Mouse (Mus musculus) kidney, embryonic 15.5 days (tissue): ENCODE data around the gene Ambp. TPM values are rescaled to one million over a fixed set of nuclear protein-coding genes. Genes with fewer than 3 reads are reported as not detected.

ENCODE experiments used
- ATAC-seq: fragments of 200-750 bp; cut with Nextera tagmentation; replicated peaks from 2 replicates; pipeline ENCODE4 v1.8.0; 2017; ENCODE audit warnings: moderate TSS enrichment; ENCODE audit not compliant: low FRiP score
- H3K27ac ChIP-seq: fragments of 300-500 bp; sonication (generic); 2 replicates; pipeline ENCODE4 v1.5.1; 2015; ENCODE audit warnings: mild to moderate bottlenecking, inconsistent platforms
- H3K27me3 ChIP-seq: fragments of 300-500 bp; sonication (generic); 2 replicates; pipeline ENCODE4 v1.6.1; 2015; ENCODE audit warnings: inconsistent platforms
- H3K36me3 ChIP-seq: fragments of 300-500 bp; sonication (generic); 2 replicates; pipeline ENCODE4 v1.6.1; 2015; ENCODE audit warnings: inconsistent platforms
- H3K4me1 ChIP-seq: fragments of 300-500 bp; sonication (generic); 2 replicates; pipeline ENCODE4 v1.6.1; 2015; ENCODE audit warnings: inconsistent platforms
- H3K4me2 ChIP-seq: fragments of 300-500 bp; sonication (generic); 2 replicates; pipeline ENCODE4 v1.6.1; 2015; ENCODE audit warnings: moderate library complexity, mild to moderate bottlenecking, inconsistent platforms
- H3K4me3 ChIP-seq: fragments of 300-500 bp; sonication (generic); replicated peaks from 2 replicates; pipeline ENCODE4 v1.5.1; 2015; ENCODE audit warnings: mild to moderate bottlenecking, inconsistent platforms
- H3K9ac ChIP-seq: fragments of 300-500 bp; sonication (generic); 2 replicates; pipeline ENCODE4 v1.6.1; 2015; ENCODE audit warnings: mild to moderate bottlenecking, inconsistent platforms
- H3K9me3 ChIP-seq: fragments of 300-500 bp; sonication (generic); replicated peaks from 2 replicates; pipeline ENCODE4 v1.6.1; 2016; ENCODE audit warnings: inconsistent platforms
- WGBS: fragments of 180-500 bp; shearing (Covaris S2); methylation state at CpG from one replicate; pipeline ENCODE4 v1.1.7; 2015; ENCODE audit warnings: mixed read lengths; 5-methylcytosine and 5-hydroxymethylcytosine counted together
- polyA plus RNA-seq: library from polyadenylated mRNA; unstranded; fragments of >200 nt; fragmentation: Nextera tagmentation; extraction: Ambion mirVana; gene quantifications from 2 replicates; pipeline ENCODE4 v1.2.1, GENCODE M21; 2015

Ambp gene
- polyA plus RNA-seq, 1 experiment from 2014 or later: 19.0 TPM

GRCm38 (mm10) chr4:63165636-63166035 lies 11.0 kb upstream of the Ambp start:
- no peak overlapping the region for H3K4me3 ChIP-seq
- 0 out of 2 replicates have a peak overlapping the region, but pooled peaks have one; percentile 11 for H3K27ac ChIP-seq
- no peak overlapping the region for H3K9ac ChIP-seq
- H3K4me1 ChIP-seq: peaks cover 23% of the 10 kb centered on the region
- peaks cover 14% of the 10 kb centered on the region; the same call in 1 of the 2 replicates for H3K36me3 ChIP-seq
- H3K27me3 ChIP-seq: no peaks in the 10 kb centered on the region
- WGBS: 73% methylated on average over 4 of the region's 4 CpGs
- 0 out of 2 replicates have a peak, but pooled peaks have one; percentile 33 for ATAC-seq
- H3K9me3 ChIP-seq: no peaks in the 10 kb centered on the region
- H3K4me2 ChIP-seq: no peak overlapping the region

DNA sequence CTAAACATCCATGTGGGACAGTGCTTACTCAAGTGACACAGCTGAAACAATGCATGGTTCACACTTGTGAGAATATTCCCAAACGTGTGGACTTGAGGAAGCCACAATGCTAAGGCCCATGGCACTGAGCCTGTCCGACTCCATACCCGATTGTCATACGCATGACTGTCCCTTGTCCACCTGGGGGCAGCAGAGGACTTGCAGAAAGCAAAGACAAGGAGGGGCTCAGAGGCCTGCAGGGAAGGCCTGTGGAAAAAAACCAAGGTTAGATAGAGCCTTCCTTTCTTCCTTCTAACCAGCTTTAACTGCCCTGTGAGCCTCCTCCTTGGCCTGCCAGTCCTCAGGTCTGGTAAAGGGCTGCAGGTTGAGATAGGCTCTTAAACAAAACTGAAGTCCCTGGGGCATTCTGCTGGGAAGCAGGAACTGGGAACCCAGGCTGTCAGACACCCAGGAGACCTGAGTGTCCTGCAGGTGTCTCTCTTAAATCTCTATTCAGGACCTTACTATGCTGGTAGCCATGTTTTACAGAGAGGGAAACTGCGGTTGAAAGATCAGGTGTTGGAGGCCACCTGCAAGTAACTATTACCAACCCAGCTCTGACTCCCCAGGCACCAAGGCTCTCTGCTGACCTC lies 4.5 kb upstream of the Ambp start:
- no peaks in the 10 kb centered on the region for H3K9me3 ChIP-seq
- H3K4me2 ChIP-seq: no peak overlapping the region
- no peak overlapping the region for H3K4me3 ChIP-seq
- 13% methylated on average over 5 of the region's 5 CpGs for WGBS
- H3K36me3 ChIP-seq: no peaks in the 10 kb centered on the region
- peaks cover 24% of the 10 kb centered on the region for H3K4me1 ChIP-seq
- ATAC-seq: peak; percentile 61
- no peaks in the 10 kb centered on the region for H3K27me3 ChIP-seq
- peak overlapping the region; percentile 72 for H3K27ac ChIP-seq
- no peak overlapping the region for H3K9ac ChIP-seq

DNA sequence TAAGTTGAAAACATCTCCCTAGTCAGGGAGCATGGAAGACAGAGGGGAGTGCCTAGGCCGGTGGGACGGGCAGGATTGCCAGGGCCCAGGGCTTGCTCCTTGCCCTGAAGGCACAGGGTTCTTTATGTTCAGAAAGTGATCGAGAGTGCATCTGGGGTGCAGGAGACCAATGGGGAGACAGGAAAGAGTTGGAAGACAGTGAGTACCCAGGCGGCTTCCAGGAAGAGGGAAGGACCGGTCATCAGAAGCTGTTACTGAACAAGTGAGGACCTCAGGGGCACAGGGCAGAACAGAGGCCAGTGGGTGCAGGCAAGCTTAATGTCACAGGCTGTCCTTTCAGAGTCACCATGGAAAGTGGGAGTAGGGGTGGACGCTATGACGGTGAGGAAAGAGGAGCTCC lies 3.6 kb upstream of the Ambp start:
- Histone ChIP-seq H3K9ac (no peak overlapping the region), H3K4me1 (peaks cover 24% of the 10 kb centered on the region), H3K36me3 (no peaks in the 10 kb centered on the region), H3K4me3 (no peak overlapping the region), H3K9me3 (no peaks in the 10 kb centered on the region), H3K4me2 (no peak overlapping the region), H3K27ac (peak overlapping the region; percentile 72), H3K27me3 (no peaks in the 10 kb centered on the region)
- ATAC-seq: no peak
- WGBS: 86% methylated on average over 7 of the region's 7 CpGs

DNA sequence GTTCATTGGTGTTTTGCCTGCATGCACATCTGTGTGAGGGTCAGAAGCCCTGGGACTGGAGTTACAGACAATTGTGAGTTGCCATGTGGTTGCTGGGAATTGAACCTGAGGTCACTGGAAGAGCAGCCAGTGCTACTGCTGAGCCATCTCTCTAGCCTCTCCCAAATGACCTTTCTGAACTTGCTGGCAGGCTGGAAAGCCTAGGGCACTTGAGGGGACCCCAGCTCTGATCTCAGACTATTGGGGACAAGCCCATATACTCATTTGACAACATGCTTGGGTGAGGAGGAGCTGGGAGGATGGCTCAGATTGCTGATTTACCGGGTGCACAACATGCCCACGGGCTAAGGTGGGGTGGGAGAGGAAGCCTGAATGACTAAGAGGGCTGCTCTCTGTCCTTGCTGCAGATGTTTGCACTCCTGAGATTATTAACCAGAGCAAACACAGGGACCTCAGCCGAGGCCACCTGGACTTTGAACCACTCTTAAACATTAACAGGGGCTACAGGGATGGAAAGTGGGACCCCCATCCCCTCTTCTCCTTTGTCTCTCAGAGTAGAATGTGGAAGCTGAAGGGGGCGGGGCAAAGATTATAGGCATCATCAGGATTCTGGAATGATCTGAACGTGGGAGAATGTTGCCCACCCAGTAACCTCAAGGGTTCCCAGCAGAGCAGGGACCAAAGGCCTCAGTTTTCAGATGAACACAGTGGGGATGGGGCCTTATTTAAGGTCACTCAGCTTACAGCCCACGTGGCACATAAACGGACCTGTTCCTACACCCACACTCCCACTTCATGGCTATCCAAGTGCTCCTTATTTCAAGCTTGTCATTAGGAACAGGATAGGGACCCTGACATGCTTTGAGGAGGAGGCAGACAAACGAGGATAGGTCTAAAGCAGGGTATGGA lies 2.4 kb upstream of the Ambp start:
- Histone ChIP-seq H3K36me3 (no peaks in the 10 kb centered on the region), H3K4me3 (no peak overlapping the region), H3K27ac (peak overlapping the region; percentile 87), H3K9me3 (no peaks in the 10 kb centered on the region), H3K4me2 (no peak overlapping the region), H3K9ac (no peak overlapping the region), H3K27me3 (no peaks in the 10 kb centered on the region), H3K4me1 (peaks cover 24% of the 10 kb centered on the region)
- peak; percentile 88 for ATAC-seq
- WGBS: 37% methylated on average over 8 of the region's 8 CpGs

DNA sequence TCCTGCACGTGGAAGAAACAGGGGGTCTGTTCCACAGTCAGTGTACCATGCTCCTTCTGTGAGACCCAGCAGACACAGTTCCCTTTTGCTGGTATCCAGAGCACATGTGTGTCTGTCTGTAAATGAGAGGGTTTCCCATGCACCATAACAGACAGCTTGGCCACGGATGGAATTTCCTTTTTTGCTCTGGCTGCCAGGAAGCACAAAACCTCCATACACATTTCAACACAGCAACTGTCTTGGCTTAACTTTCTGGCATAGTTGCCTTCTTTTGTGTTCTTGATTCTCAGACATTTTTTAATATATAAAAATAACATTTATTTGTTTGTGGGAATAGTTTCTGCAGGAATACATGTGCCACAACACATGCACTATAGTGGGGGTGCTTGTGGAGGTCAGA lies 997 bp upstream of the Ambp start:
- Histone ChIP-seq H3K4me3 (no peak overlapping the region), H3K9me3 (no peaks in the 10 kb centered on the region), H3K27me3 (no peaks in the 10 kb centered on the region), H3K9ac (no peak overlapping the region), H3K4me2 (no peak overlapping the region), H3K27ac (no peak overlapping the region), H3K36me3 (no peaks in the 10 kb centered on the region), H3K4me1 (peaks cover 24% of the 10 kb centered on the region)
- ATAC-seq: no peak
- WGBS: 63% methylated on average over 2 of the region's 2 CpGs

- 32% methylated on average over 4 of the region's 4 CpGs for WGBS
- H3K4me3 ChIP-seq: no peak overlapping the region
- H3K27ac ChIP-seq: no peak overlapping the region
- no peak overlapping the region for H3K9ac ChIP-seq
- H3K9me3 ChIP-seq: no peaks in the 10 kb centered on the region
- H3K4me2 ChIP-seq: no peak overlapping the region
- H3K36me3 ChIP-seq: no peaks in the 10 kb centered on the region
- H3K27me3 ChIP-seq: no peaks in the 10 kb centered on the region
- ATAC-seq: no peak
- H3K4me1 ChIP-seq: peaks cover 20% of the 10 kb centered on the region
Measured at GRCm38 (mm10) chr4:63154028-63154427, 571 bp downstream of the Ambp start.

DNA sequence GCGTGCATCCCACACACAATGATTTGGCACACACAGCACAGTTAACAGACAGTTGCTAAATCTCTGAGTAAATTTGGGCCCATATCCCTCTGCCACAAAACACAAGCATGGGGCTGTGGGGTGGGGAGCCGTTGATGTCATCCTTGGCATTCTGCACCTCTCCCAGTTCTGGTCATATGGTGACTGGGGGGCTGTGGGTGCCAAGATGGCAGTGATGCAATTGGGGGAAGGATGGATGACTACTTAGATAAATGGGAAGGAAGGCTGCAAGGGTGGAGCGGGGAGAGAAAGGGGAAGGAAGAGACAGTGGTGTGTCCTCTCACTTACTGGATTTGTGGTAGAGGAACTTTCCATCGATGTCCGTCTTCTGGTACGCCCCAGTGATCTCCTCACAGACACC lies 3.5 kb downstream of the Ambp start:
- Histone ChIP-seq H3K4me1 (peaks cover 4% of the 10 kb centered on the region; the same call in 1 of the 2 replicates), H3K27me3 (no peaks in the 10 kb centered on the region), H3K27ac (no peak overlapping the region), H3K4me2 (no peak overlapping the region), H3K9ac (no peak overlapping the region), H3K9me3 (no peaks in the 10 kb centered on the region), H3K36me3 (no peaks in the 10 kb centered on the region), H3K4me3 (no peak overlapping the region)
- ATAC-seq: no peak
- WGBS: 85% methylated on average over 6 of the region's 6 CpGs

GRCm38 (mm10) chr4:63147268-63147667 lies 7.3 kb downstream of the Ambp start:
- no peak overlapping the region for H3K4me3 ChIP-seq
- no peaks in the 10 kb centered on the region for H3K36me3 ChIP-seq
- no peak overlapping the region for H3K4me2 ChIP-seq
- no peak for ATAC-seq
- H3K9ac ChIP-seq: no peak overlapping the region
- no peaks in the 10 kb centered on the region for H3K9me3 ChIP-seq
- H3K4me1 ChIP-seq: 0 out of 2 replicates have a peak, but pooled peaks cover 4% of the 10 kb centered on the region
- 94% methylated on average over 6 of the region's 6 CpGs for WGBS
- H3K27me3 ChIP-seq: no peaks in the 10 kb centered on the region
- no peak overlapping the region for H3K27ac ChIP-seq

DNA sequence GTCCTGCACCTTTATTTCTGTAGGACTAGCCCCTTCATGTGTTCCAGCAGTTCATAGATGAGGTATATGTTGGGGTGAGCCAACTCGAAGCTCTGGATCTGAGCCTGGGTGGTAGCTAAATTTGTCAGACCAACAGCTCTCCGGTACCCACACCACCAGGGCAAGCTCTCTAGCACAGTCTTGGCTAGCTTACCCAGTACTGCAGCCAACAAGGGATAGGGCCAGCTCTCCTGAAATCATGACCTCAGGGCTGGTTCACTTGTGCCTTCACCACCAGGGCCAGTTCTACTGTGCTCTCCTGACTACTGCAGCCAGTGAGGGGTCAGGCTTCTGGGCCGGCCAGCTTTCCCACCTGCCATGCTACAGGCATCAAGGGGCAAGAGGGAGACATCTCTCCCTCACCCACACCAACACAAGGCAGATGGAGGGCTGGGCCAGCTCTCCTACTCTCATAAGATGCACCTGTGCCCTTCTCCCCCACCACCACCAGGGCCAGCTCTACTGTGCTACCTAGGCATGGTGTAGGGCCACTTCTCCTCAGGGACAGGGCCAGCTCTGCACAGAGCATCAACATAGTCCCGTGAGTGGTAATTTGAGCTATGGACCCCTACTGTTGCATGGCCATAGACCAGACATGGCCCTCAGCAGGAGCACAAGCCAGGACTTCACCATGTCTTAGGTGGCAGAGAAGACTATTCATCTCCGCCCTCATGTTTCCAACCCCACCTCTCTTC lies 24.5 kb downstream of the Ambp start:
- WGBS: 93% methylated on average over 5 of the region's 5 CpGs
- no peak for ATAC-seq
- Histone ChIP-seq H3K4me2 (no peak overlapping the region), H3K9ac (no peak overlapping the region), H3K4me1 (no peaks in the 10 kb centered on the region), H3K27me3 (no peaks in the 10 kb centered on the region), H3K4me3 (no peak overlapping the region), H3K36me3 (peaks cover 53% of the 10 kb centered on the region), H3K27ac (no peak overlapping the region), H3K9me3 (no peaks in the 10 kb centered on the region)

DNA sequence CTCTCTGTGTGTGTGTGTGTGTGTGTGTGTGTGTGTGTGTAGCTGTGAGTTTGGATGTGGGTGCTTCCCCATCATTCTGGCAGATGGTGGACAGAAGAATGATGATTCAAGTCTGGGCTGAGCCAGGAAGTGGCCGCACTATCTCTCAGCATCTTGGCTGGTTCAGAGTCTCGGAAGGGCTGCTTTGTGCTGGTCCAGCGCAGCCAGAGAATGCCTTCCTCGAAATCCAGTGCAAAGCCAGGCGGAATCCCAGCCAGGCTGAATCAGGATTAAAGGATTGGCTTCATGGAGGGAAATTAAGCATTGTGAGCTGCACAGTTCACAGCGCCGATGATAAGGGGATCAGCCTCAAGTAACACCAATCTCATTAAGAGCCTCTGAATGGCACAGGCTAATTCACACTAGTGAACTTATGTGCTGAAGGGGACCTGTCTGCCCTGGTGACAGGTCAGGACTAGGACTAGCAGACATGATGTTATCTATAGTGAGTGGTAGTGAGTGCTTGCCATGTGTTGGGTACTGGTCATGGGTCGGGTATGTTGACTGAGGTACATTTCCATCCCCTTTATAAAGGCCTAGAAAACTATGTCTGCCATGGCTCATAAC lies 29.6 kb downstream of the Ambp start:
- no peak overlapping the region for H3K4me3 ChIP-seq
- WGBS: 82% methylated on average over 8 of the region's 8 CpGs
- H3K27ac ChIP-seq: no peak overlapping the region
- H3K27me3 ChIP-seq: no peaks in the 10 kb centered on the region
- H3K9me3 ChIP-seq: no peaks in the 10 kb centered on the region
- no peak overlapping the region for H3K4me2 ChIP-seq
- ATAC-seq: no peak
- H3K4me1 ChIP-seq: no peaks in the 10 kb centered on the region
- no peak overlapping the region for H3K9ac ChIP-seq
- peaks cover 53% of the 10 kb centered on the region for H3K36me3 ChIP-seq

- no peak overlapping the region for H3K9ac ChIP-seq
- H3K4me1 ChIP-seq: peaks cover 16% of the 10 kb centered on the region; the same call in 1 of the 2 replicates
- H3K4me2 ChIP-seq: no peak overlapping the region
- peak; percentile 90 for ATAC-seq
- peaks cover 68% of the 10 kb centered on the region for H3K36me3 ChIP-seq
- H3K27ac ChIP-seq: peak overlapping the region; percentile 27; the same call in 1 of the 2 replicates
- no peaks in the 10 kb centered on the region for H3K9me3 ChIP-seq
- no peak overlapping the region for H3K4me3 ChIP-seq
- WGBS: 88% methylated on average over 5 of the region's 5 CpGs
- no peaks in the 10 kb centered on the region for H3K27me3 ChIP-seq
Measured at GRCm38 (mm10) chr4:63118639-63119437, 35.8 kb downstream of the Ambp start.
